Mouse (Mus musculus) cerebellum, adult 18-20 months (tissue): ENCODE results near the gene Slc8a2.

ENCODE experiments used
- DNase-seq, 2 experiments: peaks; one replicate each; pipeline ENCODE4 v3.0.0; 2021

Slc8a2 gene

GRCm38 (mm10) chr7:16125829-16126228 lies 3.8 kb upstream of the Slc8a2 start:
- DNase-seq = no peak

GRCm38 (mm10) chr7:16128344-16128743 lies 1.3 kb upstream of the Slc8a2 start:
- DNase-seq = peak; percentile 93 to 96

GRCm38 (mm10) chr7:16128899-16129298 lies 727 bp upstream of the Slc8a2 start:
- DNase-seq = no peak

- peak; percentile 70 to 75 for DNase-seq
Observed at GRCm38 (mm10) chr7:16129846-16130691, 443 bp downstream of the Slc8a2 start.

- DNase-seq = peak; percentile 51 to 62
Observed at GRCm38 (mm10) chr7:16130956-16131634, 1.5 kb downstream of the Slc8a2 start.

- DNase-seq = peak; percentile 61 to 74
Observed at GRCm38 (mm10) chr7:16132161-16132581, 2.5 kb downstream of the Slc8a2 start.

- no peak for DNase-seq
Observed at GRCm38 (mm10) chr7:16132926-16133325, 3.3 kb downstream of the Slc8a2 start.

- DNase-seq = no peak
Observed at GRCm38 (mm10) chr7:16133691-16134090, 4.1 kb downstream of the Slc8a2 start.

- no peak for DNase-seq
Observed at GRCm38 (mm10) chr7:16134951-16135392, 5.3 kb downstream of the Slc8a2 start.

- DNase-seq = peak; percentile 75 to 82
Observed at GRCm38 (mm10) chr7:16146489-16147410, 17.1 kb downstream of the Slc8a2 start.

GRCm38 (mm10) chr7:16147643-16148042 lies 18.0 kb downstream of the Slc8a2 start:
- DNase-seq = no peak

GRCm38 (mm10) chr7:16149241-16149640 lies 19.6 kb downstream of the Slc8a2 start:
- DNase-seq = peak; percentile 90 to 96

GRCm38 (mm10) chr7:16150191-16151145 lies 20.8 kb downstream of the Slc8a2 start:
- no peak for DNase-seq

- DNase-seq = peak; percentile 77 to 83
Observed at GRCm38 (mm10) chr7:16153522-16153921, 23.9 kb downstream of the Slc8a2 start.

- peak; percentile 61 to 67 for DNase-seq
Observed at GRCm38 (mm10) chr7:16155132-16155872, 25.7 kb downstream of the Slc8a2 start.

GRCm38 (mm10) chr7:16156105-16156714 lies 26.6 kb downstream of the Slc8a2 start:
- DNase-seq = no peak

GRCm38 (mm10) chr7:16158735-16159134 lies 29.1 kb downstream of the Slc8a2 start:
- DNase-seq = peak; percentile 42 to 45

- peak; percentile 41 for DNase-seq
Observed at GRCm38 (mm10) chr7:16160702-16161101, 31.1 kb downstream of the Slc8a2 start.

- no peak for DNase-seq
Observed at GRCm38 (mm10) chr7:16161302-16161701, 31.7 kb downstream of the Slc8a2 start.

GRCm38 (mm10) chr7:16162036-16162435 lies 32.4 kb downstream of the Slc8a2 start:
- DNase-seq = peak; percentile 24 to 41
